Mouse (Mus musculus) kidney, adult 2 months (tissue): ENCODE measurements around the gene Nrl. TPM values are rescaled to one million over a fixed set of nuclear protein-coding genes. Genes with fewer than 3 reads are reported as not detected.

Experiments
- DNase-seq: peaks from one replicate; pipeline ENCODE4 v3.0.0; 2021
- H3K27ac ChIP-seq: fragments of 200-500 bp; 2 replicates; pipeline ENCODE4 v1.5.1; 2012; ENCODE audit warnings: low read depth, low read length, control low read depth, inconsistent platforms; ENCODE audit not compliant: insufficient read depth
- H3K27me3 ChIP-seq: fragments of 200-500 bp; replicated peaks from 2 replicates; pipeline ENCODE4 v1.6.1; 2012; ENCODE audit warnings: mild to moderate bottlenecking, moderate library complexity, low read length, inconsistent platforms; ENCODE audit not compliant: control insufficient read depth, insufficient read depth
- H3K36me3 ChIP-seq: fragments of 200-500 bp; 2 replicates; pipeline ENCODE4 v1.6.1; 2012; ENCODE audit warnings: mild to moderate bottlenecking, moderate library complexity, low read length, inconsistent platforms; ENCODE audit not compliant: control insufficient read depth, insufficient read depth
- H3K4me1 ChIP-seq: fragments of 200-500 bp; 2 replicates; pipeline ENCODE4 v1.6.1; 2011; ENCODE audit warnings: low read length; ENCODE audit not compliant: control insufficient read depth, insufficient read depth
- H3K4me3 ChIP-seq: fragments of 200-500 bp; 2 replicates; pipeline ENCODE4 v1.5.1; 2011; ENCODE audit warnings: mild to moderate bottlenecking, low read depth, low read length, control low read depth; ENCODE audit not compliant: insufficient read depth
- CTCF ChIP-seq: fragments of 200-500 bp; conservative IDR thresholded peaks from 2 replicates; pipeline ENCODE4 v1.5.1; 2011; ENCODE audit warnings: low read depth, mild to moderate bottlenecking, control low read depth, low read length, moderate library complexity, mixed read lengths; ENCODE audit not compliant: insufficient read depth, insufficient read length
- POLR2A ChIP-seq: fragments of 200-500 bp; IDR thresholded peaks from one replicate; pipeline ENCODE4 v1.6.1; 2011; ENCODE audit warnings: low read depth, low read length, control low read depth
- WGBS: fragments of 180-500 bp; shearing (Covaris S2); methylation state at CpG from one replicate; pipeline ENCODE4 v1.1.7; 2018; 5-methylcytosine and 5-hydroxymethylcytosine counted together
- polyA plus RNA-seq: library from polyadenylated mRNA; depleted of rRNA; stranded (reverse); fragments of >200 nt; gene quantifications from 2 replicates; pipeline ENCODE4 v1.2.3, GENCODE M21; 2012

Gene Nrl
- polyA plus RNA-seq, 1 experiment, result not detected

- TF ChIP-seq POLR2A (no peak), CTCF (no peak)
- no peaks in the 10 kb centered on the region for H3K36me3 ChIP-seq
- 80% methylated on average over 15 of the region's 16 CpGs for WGBS
- H3K27me3 ChIP-seq, result no peaks in the 10 kb centered on the region
- H3K27ac ChIP-seq, result no peak overlapping the region
- no peak overlapping the region for H3K4me3 ChIP-seq
- no peaks in the 10 kb centered on the region for H3K4me1 ChIP-seq
- no peak for DNase-seq
Measured at GRCm38 (mm10) chr14:55496761-55497448, 27.9 kb downstream of the Nrl start.

- Histone ChIP-seq H3K36me3 (no peaks in the 10 kb centered on the region), H3K4me3 (no peak overlapping the region), H3K27ac (no peak overlapping the region), H3K27me3 (no peaks in the 10 kb centered on the region), H3K4me1 (no peaks in the 10 kb centered on the region)
- 72% methylated on average over 20 of the region's 20 CpGs for whole genome bisulfite sequencing
- DNase-seq, result no peak
- TF ChIP-seq CTCF (no peak), POLR2A (no peak)
Measured at GRCm38 (mm10) chr14:55495509-55496240, 29.1 kb downstream of the Nrl start.

GRCm38 (mm10) chr14:55492103-55492502 lies 32.7 kb downstream of the Nrl start:
- no peak overlapping the region for H3K27ac ChIP-seq
- no peak overlapping the region for H3K4me3 ChIP-seq
- H3K27me3 ChIP-seq, result no peaks in the 10 kb centered on the region
- DNase-seq, result no peak
- TF ChIP-seq POLR2A (no peak), CTCF (no peak)
- WGBS, result 54% methylated on average over 3 of the region's 3 CpGs
- no peaks in the 10 kb centered on the region for H3K4me1 ChIP-seq
- H3K36me3 ChIP-seq, result no peaks in the 10 kb centered on the region

- DNase-seq, result peak; percentile 46
- Histone ChIP-seq H3K4me3 (peak overlapping the region; percentile 55), H3K27ac (no peak overlapping the region), H3K27me3 (no peaks in the 10 kb centered on the region), H3K36me3 (no peaks in the 10 kb centered on the region), H3K4me1 (no peaks in the 10 kb centered on the region)
- WGBS, result under 1% methylated on average over 30 of the region's 30 CpGs
- TF ChIP-seq CTCF, result no peak
- TF ChIP-seq POLR2A, result no peak
Measured at GRCm38 (mm10) chr14:55491291-55491833, 33.4 kb downstream of the Nrl start.

- no peaks in the 10 kb centered on the region for H3K36me3 ChIP-seq
- DNase-seq, result peak; percentile 66
- under 1% methylated on average over 68 of the region's 68 CpGs for WGBS
- H3K27me3 ChIP-seq, result no peaks in the 10 kb centered on the region
- TF ChIP-seq CTCF (no peak), POLR2A (no peak)
- peak within 1 kb of the TSS; percentile 55 for H3K4me3 ChIP-seq
- H3K27ac ChIP-seq, result no peak within 1 kb of the TSS
- H3K4me1 ChIP-seq, result no peaks in the 10 kb centered on the region
Measured at GRCm38 (mm10) chr14:55490361-55491201, 34.2 kb downstream of the Nrl start, which contains the start of gene Carmil3. TSS of gene Carmil3 (plus strand) at chr14:55490651.

- no peak for TF ChIP-seq CTCF
- no peak for TF ChIP-seq POLR2A
- WGBS, result 86% methylated on average over 8 of the region's 8 CpGs
Measured at GRCm38 (mm10) chr14:55486836-55487235, 37.9 kb downstream of the Nrl start.

More at GRCm38 (mm10) chr14:55486836-55487235, 37.9 kb downstream of the Nrl start:
- Histone ChIP-seq H3K4me1 (no peaks in the 10 kb centered on the region), H3K36me3 (no peaks in the 10 kb centered on the region), H3K27ac (no peak overlapping the region), H3K27me3 (no peaks in the 10 kb centered on the region), H3K4me3 (no peak overlapping the region)
- DNase-seq, result no peak
